Comparison of ENCODE assay signal across 21 mouse cellular contexts in the genomic region with DNA sequence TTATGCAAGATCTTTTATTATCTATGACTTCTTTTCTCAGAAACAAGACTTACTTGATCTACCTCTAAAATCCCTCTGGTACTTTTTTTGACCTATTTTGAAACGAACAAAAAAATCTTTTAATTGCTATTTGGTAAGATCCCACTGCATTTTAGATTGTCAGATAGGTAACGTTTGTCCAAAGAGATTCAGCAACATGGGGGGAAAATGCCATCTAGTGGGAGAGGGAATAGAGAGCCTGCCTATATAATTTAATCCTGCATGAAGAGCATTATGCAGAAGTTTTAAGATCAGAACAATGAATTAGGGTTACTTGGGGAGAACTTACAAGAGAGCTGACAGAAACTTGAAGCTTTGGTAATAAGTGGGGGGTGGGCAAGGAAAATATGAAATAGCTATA.
DNase-seq lines count a peak whose midpoint lies in the region; ATAC-seq lines count a peak whose summit lies in the region.
"Had no signal": no experiment of that assay in that cellular context is flagged by ENCODE, and none has a peak within 500 bp of the region (broad histone marks: within the 10 kb centered on the region; RNA-seq: fewer than 3 reads in every experiment).

No protein-coding gene starts in this region.

- H3K9ac ChIP-seq in embryonic facial prominence, embryonic 14.5 days (ENCODE audit: low read depth, low read length), result no peak overlapping the region
- H3K9ac ChIP-seq: embryonic facial prominence, embryonic 13.5 days; limb, embryonic 13.5 days; liver, embryonic 14.5 days had no signal

- H3K9me3 ChIP-seq in embryonic facial prominence, embryonic 14.5 days (ENCODE audit: control insufficient read depth, low read length), result no peaks in the 10 kb centered on the region
- no peaks in the 10 kb centered on the region for H3K9me3 ChIP-seq in embryonic facial prominence, embryonic 10.5 days
- H3K9me3 ChIP-seq: embryonic facial prominence, embryonic 13.5 days; limb, embryonic 13.5 days had no signal

- no peak overlapping the region for H3K4me3 ChIP-seq in embryonic facial prominence, embryonic 14.5 days (ENCODE audit: low read depth, low read length)
- no peak overlapping the region for H3K4me3 ChIP-seq in embryonic facial prominence, embryonic 10.5 days
- H3K4me3 ChIP-seq: embryonic facial prominence, embryonic 13.5 days; limb, embryonic 13.5 days had no signal

- no peak for ATAC-seq in embryonic facial prominence, embryonic 14.5 days (ENCODE audit: low read depth)
- ATAC-seq: hindbrain, embryonic 16.5 days had no signal

- no peaks in the 10 kb centered on the region for H3K36me3 ChIP-seq in embryonic facial prominence, embryonic 14.5 days (ENCODE audit: control insufficient read depth, insufficient read depth, low read length)
- no peaks in the 10 kb centered on the region for H3K36me3 ChIP-seq in embryonic facial prominence, embryonic 10.5 days (replicated peaks)
- H3K36me3 ChIP-seq: embryonic facial prominence, embryonic 13.5 days; limb, embryonic 13.5 days had no signal

- no peaks in the 10 kb centered on the region for H3K27me3 ChIP-seq in embryonic facial prominence, embryonic 14.5 days (replicated peaks; ENCODE audit: control insufficient read depth, insufficient read depth, low read length)
- H3K27me3 ChIP-seq in embryonic facial prominence, embryonic 10.5 days (replicated peaks; ENCODE audit: low read depth, poor library complexity, severe bottlenecking), result no peaks in the 10 kb centered on the region
- H3K27me3 ChIP-seq: CH12.LX; embryonic facial prominence, embryonic 13.5 days; limb, embryonic 13.5 days had no signal

- peak; percentile 6 for DNase-seq in embryonic facial prominence, embryonic 14.5 days (ENCODE audit: low spot score)
- DNase-seq in embryonic facial prominence, embryonic 10.5 days (ENCODE audit: low spot score), result no peak
- peak; percentile 3 for DNase-seq in layer of hippocampus, adult 9-10 months (ENCODE audit: low spot score)
- no peak for DNase-seq in layer of hippocampus, postnatal 36 days
- peak; percentile 18 to 26 for DNase-seq in right cerebral cortex, postnatal 10 days (ENCODE audit: low spot score in 2 of 2)
- DNase-seq in right cerebral cortex, postnatal 4 days, result no peak
- DNase-seq in ovary, adult 18-20 months (ENCODE audit: low spot score), result no peak
- DNase-seq: adrenal gland, postnatal 10 days; cerebellum, adult 2 months; gastrocnemius, postnatal 36 days; heart, postnatal 14 days; kidney, adult 11 months; kidney, postnatal 10 days; thymus, postnatal 25 days had no signal

- no peaks in the 10 kb centered on the region for H3K4me1 ChIP-seq in embryonic facial prominence, embryonic 14.5 days (ENCODE audit: control insufficient read depth, insufficient read depth, low read length)
- no peaks in the 10 kb centered on the region for H3K4me1 ChIP-seq in embryonic facial prominence, embryonic 10.5 days
- H3K4me1 ChIP-seq: embryonic facial prominence, embryonic 13.5 days; limb, embryonic 13.5 days had no signal

- H3K4me2 ChIP-seq in embryonic facial prominence, embryonic 14.5 days (ENCODE audit: low read depth, low read length), result no peak overlapping the region
- H3K4me2 ChIP-seq: embryonic facial prominence, embryonic 13.5 days; heart, embryonic 11.5 days; limb, embryonic 13.5 days had no signal

- 46% methylated on average over 2 of the region's 2 CpGs for WGBS in embryonic facial prominence, embryonic 14.5 days
- 63% methylated on average over 2 of the region's 2 CpGs for WGBS in embryonic facial prominence, embryonic 10.5 days

- H3K27ac ChIP-seq in embryonic facial prominence, embryonic 14.5 days (replicated peaks; ENCODE audit: low read depth, low read length), result no peak overlapping the region
- H3K27ac ChIP-seq in embryonic facial prominence, embryonic 10.5 days (replicated peaks), result no peak overlapping the region
- H3K27ac ChIP-seq: embryonic facial prominence, embryonic 13.5 days; limb, embryonic 13.5 days; liver, embryonic 14.5 days; stomach, postnatal 0 days had no signal

Comparison
In these comparisons a context has a peak if more than half of its experiments do, and no peak if none do; other contexts are left out.
1. DNase-seq: peak in embryonic facial prominence, embryonic 14.5 days (single experiment), layer of hippocampus, adult 9-10 months (single experiment) and right cerebral cortex, postnatal 10 days (2 of 2); none in embryonic facial prominence, embryonic 10.5 days (single experiment), layer of hippocampus, postnatal 36 days (0 of 2), right cerebral cortex, postnatal 4 days (single experiment) and ovary, adult 18-20 months (single experiment).